Mouse (Mus musculus) heart, postnatal 0 days (tissue): ENCODE measurements around the gene Ccdc102a.

Source experiments
- CTCF ChIP-seq: IDR thresholded peaks from 2 replicates; pipeline ENCODE4 v1.5.1; 2016; ENCODE audit warnings: antibody characterized with exemption, control low read depth, low read depth
- EP300 ChIP-seq: IDR thresholded peaks from 2 replicates; pipeline ENCODE4 v1.6.1; 2016; ENCODE audit warnings: antibody characterized with exemption, low read depth

GRCm38 (mm10) chr8:94952086-94952485 is 34.2 kb upstream of the Ccdc102a start:
- TF ChIP-seq EP300 (no peak), CTCF (no peak)
